Mouse (Mus musculus): Measurements from ENCODE around the gene Rnls.
"Not testable (repeated sequence)": the region's sequence is repeated elsewhere in the genome, so short reads cannot be mapped to it uniquely, and the experiment has no call there.

Rnls gene

DNA sequence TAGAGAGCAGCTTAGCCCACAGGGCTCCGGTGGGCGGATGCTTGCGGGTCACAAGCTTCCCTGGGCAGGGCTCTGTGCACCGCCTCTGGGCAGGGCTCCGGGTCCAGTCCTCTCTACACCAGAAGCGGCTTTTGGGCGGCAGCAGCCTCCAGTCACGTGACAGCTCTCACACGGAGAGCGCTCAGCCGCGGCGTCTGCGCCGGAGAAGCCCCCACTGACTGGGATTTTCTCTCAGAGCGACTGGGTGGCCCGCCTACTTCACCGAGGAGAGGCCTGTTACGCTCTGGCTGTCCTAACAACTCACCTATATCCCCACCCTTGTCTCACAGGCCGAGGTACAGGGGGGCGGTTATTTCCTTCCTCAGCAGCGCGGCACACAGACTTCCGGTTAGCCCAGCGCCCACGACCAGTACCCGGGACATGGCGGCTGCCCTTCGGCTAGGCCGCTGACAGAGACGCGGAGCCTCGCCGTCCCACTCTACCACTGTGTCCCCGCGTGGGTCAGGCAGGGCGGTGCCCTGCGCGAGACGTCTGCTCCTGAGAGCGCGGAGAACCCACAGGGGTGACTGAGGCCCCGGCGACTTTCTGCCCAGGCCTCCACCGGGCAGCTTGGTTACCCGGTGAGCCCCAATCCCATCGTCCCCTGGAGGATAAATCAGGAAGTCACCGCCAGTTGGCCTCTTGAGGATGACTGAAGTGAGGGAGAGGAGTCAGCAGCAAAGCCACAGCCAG lies at the start of gene Rnls:
Gene Rnls, minus strand, starts transcription at position 645 of the 732 bp plus-strand sequence.
- DNase-seq: peak; percentile 90 to 91

DNA sequence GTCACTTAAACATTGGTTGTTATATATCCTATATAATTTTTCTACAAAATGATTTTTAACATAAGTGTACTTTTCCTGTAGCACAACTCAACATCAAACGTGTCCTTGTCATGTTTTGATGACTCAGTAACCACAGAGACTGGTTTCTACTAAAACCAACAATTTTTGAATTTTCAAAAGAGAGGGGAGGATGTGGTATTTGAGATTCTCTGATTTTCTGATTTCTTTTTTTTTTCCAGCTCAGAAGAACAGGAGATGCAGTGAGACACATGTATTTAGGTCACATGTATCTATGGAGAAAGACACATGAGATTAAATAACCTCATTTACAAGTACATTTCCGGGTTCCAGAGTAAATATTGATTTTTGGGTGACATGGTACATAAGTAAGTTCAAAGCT lies 37.4 kb upstream of the Rnls start:
- DNase-seq: no peak

- not testable (repeated sequence) for DNase-seq
Measured at GRCm38 (mm10) chr19:33419368-33419767, 27.3 kb upstream of the Rnls start.

DNA sequence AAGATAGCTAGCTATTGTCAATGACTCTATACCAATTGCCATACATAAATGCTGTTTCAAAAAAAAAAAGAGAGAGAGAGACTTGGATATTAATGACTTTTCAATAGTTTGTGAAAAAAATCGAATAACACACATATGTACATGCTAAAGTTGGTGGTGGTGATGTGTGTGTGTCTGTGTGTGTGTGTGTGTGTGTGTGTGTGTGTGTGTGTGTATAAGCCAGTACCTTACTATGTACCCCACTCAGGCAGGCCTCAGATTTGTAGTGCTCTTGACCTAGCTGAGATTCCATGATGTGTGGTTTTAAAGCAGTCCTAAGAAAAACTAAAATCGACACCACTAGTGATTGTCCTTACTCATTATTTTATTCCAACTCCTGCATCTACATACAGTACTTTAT lies 11.3 kb downstream of the Rnls start:
- no peak for DNase-seq

GRCm38 (mm10) chr19:33380386-33380785 lies 11.7 kb downstream of the Rnls start:
- no peak for DNase-seq

DNA sequence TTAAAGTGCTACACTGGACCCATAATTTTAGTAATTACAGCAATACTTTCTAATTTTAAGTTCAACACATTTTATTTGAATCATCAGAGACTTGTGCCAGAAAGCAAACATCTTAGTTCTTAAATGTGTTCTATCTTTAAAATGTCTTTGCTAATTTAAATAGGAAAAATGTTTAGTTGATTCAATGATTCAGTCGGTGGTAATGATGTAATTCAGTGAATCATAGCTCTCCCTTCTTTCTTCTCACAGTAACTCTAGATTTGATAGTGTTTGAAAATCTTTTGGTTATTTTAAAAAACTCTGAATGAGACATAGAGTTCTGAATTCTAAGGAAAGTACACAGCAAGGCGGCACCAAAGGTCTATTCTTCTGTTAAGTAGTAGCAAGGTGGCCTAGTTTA lies 23.3 kb downstream of the Rnls start:
- no peak for DNase-seq

- DNase-seq: peak; percentile 71 to 85
Measured at GRCm38 (mm10) chr19:33366661-33367060, 25.4 kb downstream of the Rnls start.

DNA sequence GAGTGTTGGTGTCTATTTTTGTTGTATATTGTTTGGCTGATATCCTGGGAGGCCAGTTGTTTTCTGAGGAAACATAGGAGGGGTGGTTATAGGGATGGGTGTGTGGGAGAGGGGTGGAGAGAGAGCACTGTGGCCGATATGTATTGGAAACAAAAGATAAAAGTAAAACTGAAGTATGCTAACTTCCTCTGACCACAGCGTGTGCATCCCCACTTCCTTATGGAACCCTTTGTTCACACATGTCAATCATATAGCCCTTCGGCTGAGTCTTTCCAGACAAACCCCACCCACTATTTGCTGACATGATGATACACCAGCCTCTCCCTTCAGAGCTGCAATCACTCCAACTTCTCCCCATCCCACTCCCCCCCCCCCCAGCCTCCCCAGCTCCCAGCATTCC lies 35.1 kb downstream of the Rnls start:
- no peak for DNase-seq

GRCm38 (mm10) chr19:33340119-33340518 lies 52.0 kb downstream of the Rnls start:
- no peak for DNase-seq

GRCm38 (mm10) chr19:33326706-33327641 lies 65.1 kb downstream of the Rnls start:
- DNase-seq: no peak

- no peak for DNase-seq
Measured at GRCm38 (mm10) chr19:33318785-33319184, 73.3 kb downstream of the Rnls start.

DNA sequence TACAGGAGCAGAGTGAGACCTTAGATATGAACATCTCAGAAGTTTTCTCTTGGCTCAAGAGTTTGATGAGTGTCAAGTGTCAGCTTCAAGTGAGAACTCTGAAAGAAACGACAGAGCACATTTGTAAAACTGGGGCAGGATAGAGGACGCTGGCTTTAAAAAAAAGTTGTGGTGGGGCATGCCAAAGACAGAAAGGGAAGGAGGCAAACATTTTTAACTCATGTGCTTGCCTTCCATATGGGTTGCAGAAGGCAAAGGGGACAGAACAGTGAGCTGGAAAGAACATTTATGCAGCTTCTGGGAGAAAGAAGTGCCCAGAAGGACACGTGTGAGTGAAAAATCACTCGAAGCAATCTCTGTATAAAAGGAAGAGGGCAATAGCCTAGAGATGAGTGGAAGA lies 75.0 kb downstream of the Rnls start:
- DNase-seq: no peak

DNA sequence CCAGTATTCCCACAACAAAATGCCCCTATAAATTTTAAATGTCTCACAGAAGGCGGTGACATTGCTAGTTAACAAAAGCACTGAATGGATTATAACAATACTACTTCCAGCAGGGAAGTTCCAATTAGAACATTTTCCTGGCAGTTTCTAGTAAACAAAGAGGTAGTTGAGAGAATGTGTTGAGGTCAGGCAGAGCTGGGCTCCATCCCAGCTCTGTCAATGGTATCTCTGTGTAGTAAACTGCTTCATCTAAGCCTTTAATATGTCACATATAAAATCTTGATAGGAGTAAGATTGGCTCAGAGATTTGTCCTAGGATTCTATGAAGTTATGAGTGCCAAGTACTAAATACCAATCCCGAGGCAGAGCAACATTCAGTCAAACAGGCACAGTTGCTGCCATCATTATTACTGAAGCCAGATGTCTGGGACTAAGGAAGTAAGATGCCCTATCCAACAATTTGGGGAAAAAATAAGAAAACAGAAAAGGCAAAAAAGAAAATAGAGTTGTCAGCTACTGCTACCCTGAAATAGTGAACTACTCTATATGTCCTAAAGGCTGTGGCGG lies 92.3 kb downstream of the Rnls start:
- no peak for DNase-seq

- no peak for DNase-seq
Measured at GRCm38 (mm10) chr19:33296338-33296737, 95.8 kb downstream of the Rnls start.

- DNase-seq: no peak
Measured at GRCm38 (mm10) chr19:33282985-33283384, 109.1 kb downstream of the Rnls start.

DNA sequence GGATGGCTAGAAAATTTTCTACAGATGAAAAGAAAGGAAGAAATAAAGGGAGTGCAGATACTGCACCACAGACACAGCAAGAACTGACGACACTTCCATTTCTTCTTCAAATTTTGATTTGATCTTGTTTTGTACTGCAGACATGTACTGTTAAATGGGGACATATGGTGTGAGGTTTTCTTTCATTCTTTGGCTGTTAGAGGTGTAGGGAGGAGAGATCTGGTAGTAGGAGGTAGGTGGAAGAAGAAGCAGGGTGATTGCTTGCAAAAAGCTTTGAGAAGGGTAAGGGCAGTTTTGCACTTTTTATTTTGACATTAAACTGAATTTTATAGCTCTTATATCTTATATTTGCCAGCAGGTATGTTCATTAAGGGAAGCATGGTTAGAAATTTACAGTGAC lies 115.7 kb downstream of the Rnls start:
- DNase-seq: no peak

GRCm38 (mm10) chr19:33273676-33274075 lies 118.4 kb downstream of the Rnls start:
- DNase-seq: no peak

- no peak for DNase-seq
Measured at GRCm38 (mm10) chr19:33271571-33271970, 120.5 kb downstream of the Rnls start.

GRCm38 (mm10) chr19:33270231-33270630 lies 121.9 kb downstream of the Rnls start:
- no peak for DNase-seq

- peak in 1 of 2 experiments; percentile 28 for DNase-seq
Measured at GRCm38 (mm10) chr19:33268044-33268443, 124.1 kb downstream of the Rnls start.

- no peak for DNase-seq
Measured at GRCm38 (mm10) chr19:33265245-33265644, 126.8 kb downstream of the Rnls start.

DNA sequence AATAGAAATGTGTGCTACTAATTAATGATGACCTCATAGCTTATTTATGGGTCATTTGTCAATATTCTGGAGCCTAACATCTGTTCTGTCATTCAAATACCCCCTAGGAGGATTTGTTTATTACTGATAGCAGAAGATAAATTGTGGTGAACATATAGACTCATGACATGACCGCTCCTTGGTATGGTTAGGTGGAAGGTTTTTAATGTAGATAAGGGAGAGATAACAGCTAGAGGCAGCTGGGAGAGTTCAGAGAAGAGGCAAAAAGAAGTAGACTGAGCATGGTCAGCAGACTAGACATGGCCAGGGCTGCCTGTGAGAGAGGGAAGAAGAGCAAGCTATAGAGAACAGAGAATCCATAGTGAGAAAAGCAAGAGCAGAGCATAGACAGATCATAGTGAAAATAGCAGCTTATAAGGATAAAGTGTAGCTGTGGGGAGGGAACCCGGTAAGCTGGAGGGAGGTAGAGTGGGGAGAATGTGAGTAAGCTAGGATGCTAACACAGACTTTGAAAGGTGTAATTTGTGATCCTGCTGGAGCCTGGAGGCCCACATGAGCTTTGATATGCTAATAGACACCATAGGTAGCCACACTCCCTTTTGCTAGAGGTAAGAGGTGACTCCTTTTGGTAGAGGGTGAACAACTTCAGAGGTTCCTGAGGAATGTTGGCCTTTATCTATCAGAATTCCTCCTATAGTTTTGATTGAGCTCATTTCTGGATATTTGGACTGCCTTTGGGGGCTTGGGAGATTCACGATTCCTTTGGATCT lies 127.7 kb downstream of the Rnls start:
- no peak for DNase-seq

DNA sequence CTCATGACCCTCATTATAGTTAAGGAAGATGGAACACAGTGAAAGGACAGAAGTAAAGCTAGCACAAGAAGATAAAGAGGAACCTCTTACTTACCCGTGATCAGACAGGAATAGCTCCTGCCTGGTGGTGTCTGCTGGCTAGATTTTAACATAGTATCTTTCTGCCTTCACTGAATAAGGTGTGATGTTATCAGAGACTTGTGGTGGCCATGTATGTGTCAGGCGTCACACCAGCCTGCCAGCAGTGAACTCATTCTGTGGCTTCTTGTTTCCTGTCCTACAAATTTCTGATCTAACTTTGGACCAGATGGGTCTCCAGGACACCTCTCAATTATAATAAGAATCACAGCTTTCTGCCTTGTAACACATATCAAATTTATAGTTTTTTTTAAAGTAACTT lies 129.7 kb downstream of the Rnls start:
- no peak for DNase-seq
